Mouse (Mus musculus): ENCODE measurements at regions not wholly inside any gene's neighbourhood (a gene's known extent, or its start where the extent isn't known, plus 50 kb on each side); places are given as distances from the start of the nearest gene placed in this dataset.
A peak's percentile ranks its signal among the peaks of the same experiment; 100 is the strongest.

DNA sequence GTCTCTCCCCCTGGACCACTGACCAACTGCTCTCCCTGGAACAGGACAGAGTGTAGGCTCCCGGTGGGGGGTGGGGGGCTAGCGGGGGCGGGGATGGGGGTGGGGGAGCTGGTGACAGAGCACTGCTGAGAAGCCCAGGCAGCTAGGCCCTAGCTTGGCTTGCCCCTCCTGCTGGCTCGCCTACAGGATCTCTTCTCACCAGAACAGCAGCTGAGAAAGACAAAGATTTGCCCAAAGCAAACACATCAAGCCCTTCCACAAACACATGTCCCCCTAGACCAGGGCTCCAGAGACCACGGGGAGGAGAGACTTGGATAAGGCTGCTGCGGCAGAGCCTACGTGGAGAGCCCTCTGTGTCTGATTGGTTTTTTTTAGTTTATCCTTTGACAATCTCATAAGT is 100.8 kb downstream of the 1700001O22Rik start:
- DNase-seq (ENCODE audit: low spot score in 2 of 2), result no peak
- intact Hi-C loops (cut with DNase I), result no loop called here

DNA sequence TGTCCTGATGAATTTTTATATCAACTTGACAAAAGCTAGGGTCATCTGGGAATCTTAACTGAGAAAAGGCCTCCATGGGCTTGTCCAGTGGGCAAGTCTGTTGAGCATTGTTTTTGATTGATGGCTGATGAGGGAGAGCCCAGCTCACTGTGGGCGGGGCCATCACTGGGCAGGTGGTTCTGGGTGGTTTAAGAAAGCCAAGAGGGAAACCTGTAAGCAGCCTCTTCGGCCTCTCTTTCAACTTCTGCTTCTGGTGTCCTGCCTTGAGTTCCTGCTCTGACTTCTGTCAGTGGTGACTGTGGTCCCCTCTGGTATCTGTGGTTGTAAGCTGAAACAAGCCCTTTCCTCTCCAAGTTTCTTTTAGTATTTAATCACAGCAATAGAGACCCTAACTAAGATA is 102.6 kb downstream of the 1700001O22Rik start:
- intact Hi-C loops (cut with DNase I), result no loop called here
- DNase-seq (ENCODE audit: low spot score in 2 of 2), result no peak

DNA sequence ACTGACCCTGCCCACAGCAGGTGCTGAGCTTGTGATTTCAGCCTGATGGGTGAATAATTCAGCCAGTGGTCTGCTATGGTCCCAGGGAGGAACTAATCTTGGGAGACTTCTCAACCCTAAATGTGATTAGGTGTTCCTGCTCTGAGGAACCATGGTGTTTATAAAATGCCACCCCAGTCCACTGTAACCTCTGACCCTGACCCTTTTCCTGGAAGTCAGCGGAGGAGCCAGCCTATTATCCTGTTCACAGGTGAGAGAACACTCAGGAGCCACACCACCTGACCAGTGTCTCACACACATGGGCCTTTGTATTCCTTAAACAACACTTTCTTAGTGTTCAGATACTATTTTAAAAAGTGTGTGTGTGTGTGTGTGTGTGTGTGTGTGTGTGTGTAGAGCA is 103.0 kb downstream of the 1700001O22Rik start:
- intact Hi-C loops (cut with DNase I), result no loop called here
- no peak for DNase-seq (ENCODE audit: low spot score in 2 of 2)

DNA sequence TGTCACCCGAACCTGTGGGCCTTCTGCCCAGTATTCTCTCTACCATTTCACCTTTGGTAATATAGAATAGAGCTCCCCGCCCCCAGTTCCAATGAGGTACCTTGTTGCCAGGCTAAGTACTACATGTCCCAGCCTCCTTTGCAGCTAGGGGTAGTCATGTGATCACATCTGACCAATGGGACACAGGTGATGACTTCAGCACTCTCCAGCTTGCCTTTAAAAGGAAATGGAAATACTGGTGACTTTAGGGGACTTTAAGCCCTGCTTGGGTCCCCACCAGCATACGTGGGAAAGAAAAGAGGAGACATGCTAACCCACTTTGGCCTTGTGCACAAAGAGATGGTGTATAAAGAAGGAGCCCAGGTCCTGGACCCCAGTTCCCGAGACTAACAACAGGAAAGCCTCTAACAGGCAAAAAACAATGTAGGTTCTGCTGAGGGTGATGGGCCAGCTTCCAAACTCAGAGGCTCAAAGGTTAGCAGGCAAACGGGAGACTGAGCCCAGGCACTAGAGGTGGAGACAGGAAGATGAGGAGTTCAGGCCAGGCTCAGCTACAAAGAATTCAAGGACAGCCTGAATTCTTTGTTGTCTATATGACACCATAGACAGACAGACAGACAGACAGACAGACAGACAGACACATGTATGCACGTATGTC is 103.5 kb downstream of the 1700001O22Rik start:
- DNase-seq (ENCODE audit: low spot score in 2 of 2), result peak; percentile 89 to 91

DNA sequence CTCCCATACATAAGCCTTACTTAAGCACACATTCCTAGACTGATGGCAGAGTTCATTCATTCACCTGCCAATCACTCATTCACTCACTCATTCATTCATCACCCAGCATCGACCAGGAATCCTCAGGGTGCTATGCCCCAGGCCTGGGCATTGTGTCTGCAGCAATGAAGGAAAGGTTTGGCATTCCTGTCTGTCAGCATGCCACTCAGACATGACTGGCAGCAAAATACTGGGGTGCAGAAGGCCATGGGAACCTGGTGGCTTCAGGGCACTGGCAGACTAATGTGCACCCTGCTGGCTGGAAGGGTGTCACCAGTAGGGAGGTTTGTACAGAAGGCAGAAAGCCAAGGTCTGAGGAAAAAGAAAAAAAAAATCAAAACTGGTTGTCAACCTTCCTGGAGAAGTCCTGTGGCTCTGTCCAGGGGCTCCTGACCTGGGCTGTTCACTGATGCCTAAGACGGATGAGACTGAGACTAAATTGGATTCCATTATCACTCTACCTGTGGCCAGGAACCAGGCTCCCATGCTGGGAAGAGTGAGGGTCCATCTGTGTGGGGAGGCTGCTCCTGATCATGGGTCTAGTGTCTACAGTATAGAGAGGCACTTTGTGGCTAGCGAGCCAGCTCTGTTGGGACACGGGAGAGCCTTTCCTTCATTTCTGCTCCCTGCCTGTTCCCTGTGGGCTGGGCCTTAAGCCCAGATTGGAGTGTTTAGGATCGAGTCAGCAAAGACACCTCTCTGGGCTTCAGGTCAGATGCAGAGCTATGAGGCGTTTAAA is 104.1 kb downstream of the Cstad start:
- intact Hi-C loops (cut with DNase I), result no loop called here
- no peak for DNase-seq (ENCODE audit: low spot score in 2 of 2)

More for the DNA sequence above, 103.5 kb downstream of the 1700001O22Rik start:
- intact Hi-C loops (cut with DNase I), result no loop called here

DNA sequence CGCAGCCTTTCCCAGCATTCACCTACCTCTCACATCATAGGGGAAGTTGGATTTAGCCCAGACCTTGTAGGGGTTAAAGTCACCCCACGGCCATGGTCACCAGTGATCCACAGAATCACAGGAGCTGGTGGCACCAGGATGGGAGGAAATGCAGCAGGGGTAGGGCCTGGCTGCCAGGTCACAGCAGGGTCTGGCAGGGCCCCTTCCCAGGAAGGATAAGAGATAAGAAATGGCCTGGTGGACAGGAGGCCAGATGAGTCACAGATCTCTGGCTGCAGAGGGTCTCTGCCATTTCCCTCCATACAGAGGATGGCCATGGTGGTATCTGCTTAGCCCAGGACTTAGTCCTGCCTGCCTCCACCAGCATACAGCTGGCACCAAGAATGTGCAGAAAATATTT is 103.0 kb downstream of the Cstad start:
- DNase-seq (ENCODE audit: low spot score in 2 of 2), result no peak
- intact Hi-C loops (cut with DNase I), result no loop called here

DNA sequence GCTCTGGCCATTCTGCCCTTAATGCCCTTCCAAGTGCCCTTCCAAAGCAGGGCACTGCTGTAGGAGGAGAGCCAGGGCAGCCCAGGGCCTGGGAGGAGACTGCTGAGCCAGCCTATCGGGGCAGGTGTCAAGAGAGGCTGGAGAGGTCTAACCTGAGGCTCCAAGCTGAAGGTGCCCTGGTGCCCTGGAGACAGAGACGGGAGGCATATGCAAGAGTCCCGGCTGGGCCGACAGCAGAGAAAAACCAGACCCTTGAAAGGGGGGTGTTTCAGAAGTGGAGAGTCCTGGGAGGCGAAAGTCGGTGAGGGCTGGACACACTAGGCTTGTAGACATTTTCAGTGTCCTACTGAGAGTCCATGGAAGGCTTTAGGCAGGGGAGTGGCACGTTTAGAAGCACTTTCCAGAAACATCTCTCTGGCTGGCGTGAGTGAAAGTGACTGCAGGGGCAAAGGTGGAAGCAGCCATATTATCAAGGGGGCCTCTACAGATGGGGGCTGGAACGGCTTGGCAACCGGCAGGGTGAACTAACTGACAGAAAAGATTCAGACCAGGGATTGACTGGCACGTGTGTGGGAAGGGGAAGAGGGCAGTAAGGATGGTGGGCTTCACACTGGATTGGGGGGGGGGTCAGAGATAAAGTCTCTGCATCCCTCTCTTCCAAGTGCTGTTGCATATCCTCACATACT is 101.1 kb downstream of the Cstad start:
- DNase-seq (ENCODE audit: low spot score in 2 of 2), result no peak
- intact Hi-C loops (cut with DNase I), result no loop called here

DNA sequence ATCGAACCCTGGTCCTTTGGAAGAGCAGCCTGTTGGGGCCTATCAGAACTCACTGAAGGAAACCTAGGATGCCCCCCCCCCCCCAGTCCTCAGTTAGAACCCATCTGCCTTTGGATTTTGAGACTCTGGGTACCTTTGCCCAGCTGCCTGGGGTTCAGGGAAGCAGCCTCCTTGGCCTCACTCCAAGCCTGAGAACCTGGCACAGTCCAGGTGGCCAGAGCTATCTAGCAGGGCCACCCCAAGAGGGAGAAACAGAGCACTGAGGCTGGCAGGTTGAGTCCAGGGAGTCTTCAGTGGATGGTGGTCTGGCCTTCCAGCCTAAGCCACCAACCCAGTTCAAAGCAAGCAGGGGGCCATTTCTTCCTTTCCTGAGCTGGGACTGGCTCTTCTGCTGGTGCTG is 100.2 kb downstream of the Cstad start:
- no peak for DNase-seq (ENCODE audit: low spot score in 2 of 2)
- intact Hi-C loops (cut with DNase I), result no loop called here

DNA sequence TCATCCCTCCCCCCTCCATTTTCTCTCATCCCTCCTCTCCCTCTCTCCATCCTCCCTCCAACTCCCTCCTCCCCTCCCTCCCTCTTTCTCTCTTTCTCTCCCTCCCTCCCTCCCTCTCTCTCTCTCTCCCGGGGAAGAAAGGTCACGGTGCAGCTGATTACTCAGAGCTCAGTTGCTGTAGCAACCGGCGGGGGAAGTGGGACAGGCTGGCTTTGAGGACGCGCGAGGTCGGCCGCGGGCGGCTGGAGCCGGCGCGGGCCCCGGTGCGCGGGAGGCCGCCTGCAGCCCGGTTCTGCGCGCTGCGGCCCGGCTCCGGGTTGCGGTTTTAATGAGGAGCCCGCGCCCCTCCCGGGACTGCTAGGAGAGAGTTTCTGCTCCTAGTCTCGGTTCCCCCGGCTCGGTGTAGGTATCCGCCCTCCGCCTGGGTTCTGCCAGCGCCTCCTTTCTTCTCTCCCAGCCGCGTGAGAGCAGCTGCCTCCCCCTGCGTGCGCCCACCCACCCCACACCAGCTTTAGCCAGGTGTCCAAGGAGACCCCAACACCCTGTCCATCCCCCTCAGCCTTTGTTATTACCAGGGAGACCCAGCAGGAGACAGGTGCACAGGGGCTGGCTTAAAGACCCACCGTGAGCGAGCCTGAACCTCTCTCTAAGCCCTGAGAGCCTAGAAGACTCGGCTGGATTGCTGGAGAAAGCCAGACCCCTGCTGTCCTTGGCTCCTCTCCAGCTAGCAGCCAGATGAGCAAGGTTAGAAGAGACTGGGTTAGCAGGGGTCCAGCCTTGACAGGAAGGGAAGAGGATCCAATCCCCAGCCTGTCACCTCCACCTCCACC is 98.6 kb downstream of the Cstad start:
- intact Hi-C loops (cut with DNase I), result loop anchor here (2.0 to 5.0 kb wide), 2 partner anchors 35 to 221 kb away; partner anchors contain the start of gene Ier5l

DNA sequence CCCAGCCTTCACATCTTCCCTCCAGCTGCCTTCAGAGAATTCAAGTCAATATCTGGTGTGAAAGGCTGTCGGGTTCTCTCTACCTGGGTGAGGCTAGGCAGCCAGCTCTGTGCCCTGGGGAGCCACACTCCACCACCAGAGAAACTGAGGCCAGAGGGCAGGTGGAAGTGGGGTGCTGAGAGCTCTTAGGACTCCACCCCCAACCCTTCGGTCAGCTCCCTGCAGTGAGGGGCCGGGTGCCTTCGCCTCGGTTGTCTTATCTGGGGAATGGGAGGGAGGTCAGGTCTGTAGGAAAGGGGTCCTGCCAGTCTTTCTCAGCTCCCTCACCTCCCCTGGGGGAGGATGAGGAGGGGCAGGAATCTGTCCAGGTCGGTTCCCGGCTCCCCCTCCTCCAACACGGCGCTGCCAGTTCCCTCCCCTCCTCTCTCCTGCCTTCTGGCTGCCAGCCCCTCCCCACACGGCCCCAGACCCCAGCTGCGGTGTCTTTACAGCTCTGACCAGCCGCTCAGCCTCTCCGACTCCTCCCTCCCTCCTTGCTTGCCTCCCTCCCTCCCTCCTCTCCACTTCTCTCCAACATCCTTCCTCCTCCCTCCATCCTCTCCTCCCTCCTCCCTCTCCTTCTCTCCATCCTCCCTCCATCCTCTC is 97.8 kb downstream of the Cstad start:
- no peak for DNase-seq (ENCODE audit: low spot score in 2 of 2)
- intact Hi-C loops (cut with DNase I), result loop anchor here (2.0 to 5.0 kb wide), 2 partner anchors 34 to 220 kb away; partner anchors contain the start of gene Ier5l

More for the DNA sequence above, 98.6 kb downstream of the Cstad start:
- peak; percentile 79 to 92 for DNase-seq (ENCODE audit: low spot score in 2 of 2)

DNA sequence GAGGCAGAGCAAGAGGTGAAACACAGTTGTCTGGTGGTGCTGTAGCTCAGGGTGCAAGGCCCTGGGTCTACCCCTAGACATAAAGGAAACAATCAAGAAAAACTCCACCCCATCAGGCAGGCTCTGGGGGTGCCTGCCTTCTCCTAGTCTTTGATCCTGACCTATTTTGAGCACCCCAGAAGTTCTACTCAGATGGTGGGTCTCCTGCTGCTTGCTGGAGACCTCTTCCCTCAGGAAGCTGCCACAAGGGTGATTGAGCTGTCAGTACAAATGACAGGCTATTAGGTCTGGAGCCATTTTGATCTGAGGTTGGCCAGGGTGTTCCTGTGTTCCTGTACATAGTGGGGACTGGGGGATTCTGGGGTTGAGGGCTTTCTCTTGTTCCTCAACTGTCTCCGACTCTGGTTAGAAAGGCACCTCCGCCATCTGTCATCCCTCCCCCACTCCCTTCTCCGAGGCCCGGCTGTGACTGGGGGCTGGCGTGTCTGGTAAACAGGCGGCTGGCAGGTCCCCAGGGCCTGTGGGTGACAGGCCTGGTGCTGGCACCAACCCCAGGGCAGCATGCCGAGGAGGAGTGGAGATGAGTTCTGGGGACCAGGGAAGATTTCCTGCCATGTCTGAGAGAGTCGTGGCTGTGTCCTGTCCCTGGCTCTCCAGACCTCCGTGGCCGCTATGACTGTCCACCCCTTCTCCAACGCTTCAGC is 97.2 kb downstream of the Cstad start:
- DNase-seq (ENCODE audit: low spot score in 2 of 2), result peak; percentile 82 to 91
- intact Hi-C loops (cut with DNase I), result loop anchor here (2.0 to 5.0 kb wide), 2 partner anchors 33 to 220 kb away; partner anchors contain the start of gene Ier5l

DNA sequence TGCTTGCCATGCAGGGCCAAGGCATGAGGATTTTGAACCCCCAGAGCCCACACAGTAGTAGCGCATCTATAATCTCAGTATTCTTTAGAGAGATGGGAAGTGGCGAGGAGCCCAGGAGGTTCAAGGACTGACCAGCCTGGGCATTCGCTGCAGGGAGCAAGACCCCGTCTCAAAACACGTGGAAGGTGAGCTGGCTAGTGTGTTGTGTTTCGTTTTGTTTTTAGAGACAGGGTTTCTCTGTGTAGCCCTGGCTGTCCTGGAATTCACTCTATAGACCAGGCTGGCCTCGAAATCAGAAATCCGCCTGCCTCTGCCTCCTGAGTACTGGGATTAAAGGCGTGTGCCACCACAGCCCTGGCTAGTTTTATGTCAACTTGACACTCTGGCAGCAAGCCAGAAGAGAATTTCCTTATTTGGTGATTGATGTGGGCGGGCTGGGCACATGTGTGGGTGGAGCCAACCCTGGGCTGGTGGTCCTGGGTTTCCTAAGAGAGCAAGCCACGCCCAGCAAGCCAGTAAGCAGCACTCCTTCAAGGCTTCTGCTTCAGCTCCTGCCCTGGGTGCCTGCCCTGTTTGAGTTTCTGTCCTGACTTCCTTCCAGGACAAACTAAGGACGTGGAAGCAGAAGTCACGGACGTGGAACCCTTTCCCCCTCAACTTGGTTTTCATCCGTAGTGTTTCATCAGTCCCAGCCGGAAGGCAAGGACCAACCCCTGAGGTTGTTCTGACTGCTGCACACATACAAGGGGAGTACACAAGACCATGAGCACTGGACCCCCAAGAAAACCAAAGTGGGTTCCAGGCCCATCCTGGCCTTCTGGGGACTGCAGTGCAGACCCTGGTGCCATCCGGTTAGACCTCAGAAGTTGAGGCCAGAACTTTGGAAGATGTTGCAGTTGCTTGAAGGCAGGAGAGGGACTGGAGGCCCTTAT is 96.4 kb downstream of the Cstad start:
- no peak for DNase-seq (ENCODE audit: low spot score in 2 of 2)

DNA sequence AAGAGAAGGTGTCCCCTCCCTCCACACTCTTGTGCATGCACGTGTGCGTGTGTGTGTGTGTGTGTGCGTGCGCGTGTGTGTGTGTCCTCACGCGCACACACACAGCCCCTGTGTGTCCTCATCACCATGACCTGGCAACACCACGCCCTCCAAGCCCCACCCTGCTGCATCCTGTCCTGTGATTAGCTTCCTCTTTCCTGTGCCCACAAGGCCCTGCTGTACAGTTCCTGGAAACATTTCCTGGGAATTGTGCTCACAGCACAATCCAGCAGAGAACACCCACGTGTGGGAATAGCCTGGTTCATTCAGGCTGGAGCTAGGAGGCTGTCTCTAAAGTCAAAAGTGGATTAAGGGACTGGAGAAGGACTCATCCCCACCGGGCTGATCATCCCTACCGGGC is 95.5 kb downstream of the Cstad start:
- intact Hi-C loops (cut with DNase I), result loop anchor here (5.0 kb wide), 1 partner anchor 218 kb away; the partner anchor contains the start of gene Ier5l
- no peak for DNase-seq (ENCODE audit: low spot score in 2 of 2)

More for the DNA sequence above, 96.4 kb downstream of the Cstad start:
- intact Hi-C loops (cut with DNase I), result loop anchor here (5.0 kb wide), 1 partner anchor 219 kb away; the partner anchor contains the start of gene Ier5l

DNA sequence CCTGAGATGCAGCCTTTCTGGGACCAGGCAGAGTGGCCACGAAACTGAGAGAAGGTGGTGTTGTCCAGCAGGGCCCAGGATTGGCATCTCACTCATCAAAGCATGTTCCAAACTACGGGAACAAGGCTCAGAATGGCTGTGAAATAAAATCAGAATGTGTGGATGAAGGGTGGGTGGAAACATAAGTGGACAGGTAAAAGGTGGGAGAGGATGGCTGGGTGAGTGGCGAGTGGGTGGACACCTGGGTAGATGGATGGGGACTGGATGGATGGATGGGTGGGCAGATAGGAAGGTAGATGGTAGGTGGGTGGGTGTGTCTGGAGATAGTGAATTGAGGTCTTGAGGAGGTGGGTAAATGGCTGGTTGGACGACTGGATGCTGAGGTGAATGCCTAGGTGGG is 93.6 kb downstream of the Cstad start:
- no peak for DNase-seq (ENCODE audit: low spot score in 2 of 2)
- intact Hi-C loops (cut with DNase I), result no loop called here

DNA sequence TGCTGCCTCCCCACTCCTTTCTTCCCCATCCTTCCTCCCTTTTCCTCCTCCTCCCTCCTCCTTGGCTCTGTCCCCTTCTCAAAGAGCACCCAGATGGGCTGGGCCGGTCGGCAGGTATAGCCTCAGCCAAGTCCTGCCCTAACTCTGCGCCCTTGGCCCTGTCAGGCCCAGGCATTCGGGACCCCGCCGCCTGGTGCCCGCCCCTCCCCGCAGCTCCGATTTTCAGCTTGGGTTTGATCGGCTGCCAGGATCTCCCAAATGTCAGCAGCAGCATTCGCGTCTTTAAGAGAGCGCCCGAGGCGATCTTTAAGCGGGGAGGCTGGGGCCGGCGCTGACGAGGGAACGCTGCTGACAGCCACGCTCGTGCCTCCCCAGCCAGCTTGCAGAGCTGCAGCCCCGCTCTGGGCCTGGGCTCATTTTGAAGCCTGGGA is 92.3 kb downstream of the Cstad start:
- intact Hi-C loops (cut with DNase I), result no loop called here
- peak in 1 of 2 experiments; percentile 70 for DNase-seq (ENCODE audit: low spot score in 2 of 2)

DNA sequence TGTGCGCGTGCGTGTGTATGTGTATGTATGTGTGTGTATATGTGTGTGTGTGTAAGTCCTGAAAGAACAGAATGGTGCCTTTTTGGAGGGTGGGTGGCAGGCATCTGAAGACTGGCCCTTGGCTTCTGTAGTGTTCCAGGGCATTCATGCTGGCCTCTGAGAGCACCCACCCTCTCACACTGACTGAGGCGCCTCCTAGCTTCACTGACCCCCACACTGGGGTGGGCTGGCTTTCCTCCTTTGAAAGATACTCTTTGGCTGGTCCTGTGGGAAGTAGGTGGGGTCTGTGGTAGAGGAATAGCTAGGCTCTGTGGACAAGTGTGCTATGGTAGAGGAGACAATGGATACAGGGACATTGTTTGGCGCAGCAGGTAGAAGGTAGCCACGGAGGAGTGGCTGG is 91.5 kb downstream of the Cstad start:
- no peak for DNase-seq (ENCODE audit: low spot score in 2 of 2)
- intact Hi-C loops (cut with DNase I), result no loop called here
